Mouse (Mus musculus) ES-Bruce4 (cell line): ENCODE measurements around the gene Rmnd5a.

ENCODE experiments used
- CTCF ChIP-seq: IDR thresholded peaks from one replicate; pipeline ENCODE4 v1.8.1; 2011; ENCODE audit warnings: low read depth, low read length
- EP300 ChIP-seq: IDR thresholded peaks from 2 replicates; pipeline ENCODE4 v1.6.1; 2011; ENCODE audit warnings: low read depth, low read length; ENCODE audit not compliant: insufficient read depth
- POLR2A ChIP-seq: IDR thresholded peaks from one replicate; pipeline ENCODE4 v1.8.1; 2011; ENCODE audit warnings: low read length; ENCODE audit not compliant: insufficient read depth

GRCm38 (mm10) chr6:71467766-71468165 lies 27.3 kb upstream of the Rmnd5a start:
- TF ChIP-seq CTCF (no peak), POLR2A (no peak), EP300 (no peak)
